Mouse (Mus musculus): ENCODE results near the gene Rgl2. TPM values are rescaled to one million over a fixed set of nuclear protein-coding genes. Genes with fewer than 3 reads are reported as not detected.
"Not testable (repeated sequence)": the region's sequence is repeated elsewhere in the genome, so short reads cannot be mapped to it uniquely, and the experiment has no call there.

Rgl2 gene
- polyA plus RNA-seq, 1 experiment from 2014 or later: 60.9 TPM

- no peak overlapping the region for H3K9ac ChIP-seq
- no peaks in the 10 kb centered on the region for H3K9me3 ChIP-seq
- no peak for ATAC-seq (replicated peaks)
- no peaks in the 10 kb centered on the region for H3K27me3 ChIP-seq (replicated peaks)
- no peak overlapping the region for H3K4me2 ChIP-seq
- no peaks in the 10 kb centered on the region for H3K36me3 ChIP-seq (replicated peaks)
- H3K4me1 ChIP-seq: no peaks in the 10 kb centered on the region
- no peak overlapping the region for H3K27ac ChIP-seq
- WGBS: 83% methylated on average over 4 of the region's 4 CpGs
- H3K4me3 ChIP-seq: no peak overlapping the region
Observed at GRCm38 (mm10) chr17:33899642-33900041, 29.7 kb upstream of the Rgl2 start.

GRCm38 (mm10) chr17:33900281-33900988 is 28.9 kb upstream of the Rgl2 start:
- no peak overlapping the region for H3K9ac ChIP-seq
- H3K36me3 ChIP-seq (replicated peaks): no peaks in the 10 kb centered on the region
- no peak overlapping the region for H3K27ac ChIP-seq
- no peaks in the 10 kb centered on the region for H3K9me3 ChIP-seq
- H3K4me2 ChIP-seq: no peak overlapping the region
- H3K4me1 ChIP-seq: no peaks in the 10 kb centered on the region
- H3K27me3 ChIP-seq (replicated peaks): no peaks in the 10 kb centered on the region
- no peak overlapping the region for H3K4me3 ChIP-seq
- 75% methylated on average over 7 of the region's 7 CpGs for WGBS
- ATAC-seq (replicated peaks): no peak

GRCm38 (mm10) chr17:33900989-33901314 is 28.4 kb upstream of the Rgl2 start:
- H3K27me3 ChIP-seq (replicated peaks): no peaks in the 10 kb centered on the region
- no peak for ATAC-seq (replicated peaks)
- no peak overlapping the region for H3K4me2 ChIP-seq
- 82% methylated on average over 4 of the region's 4 CpGs for WGBS
- H3K36me3 ChIP-seq (replicated peaks): no peaks in the 10 kb centered on the region
- H3K9ac ChIP-seq: no peak overlapping the region
- H3K4me1 ChIP-seq: no peaks in the 10 kb centered on the region
- no peak overlapping the region for H3K27ac ChIP-seq
- H3K4me3 ChIP-seq: no peak overlapping the region
- no peaks in the 10 kb centered on the region for H3K9me3 ChIP-seq

- no peak for ATAC-seq (replicated peaks)
- no peak overlapping the region for H3K4me2 ChIP-seq
- WGBS: 74% methylated on average over 4 of the region's 4 CpGs
Observed at GRCm38 (mm10) chr17:33901653-33902052, 27.7 kb upstream of the Rgl2 start.

GRCm38 (mm10) chr17:33902079-33902478 is 27.3 kb upstream of the Rgl2 start:
- Histone ChIP-seq H3K36me3 (replicated peaks) (no peaks in the 10 kb centered on the region), H3K4me3 (no peak overlapping the region), H3K27me3 (replicated peaks) (no peaks in the 10 kb centered on the region), H3K9me3 (no peaks in the 10 kb centered on the region), H3K4me2 (no peak overlapping the region), H3K27ac (no peak overlapping the region), H3K4me1 (no peaks in the 10 kb centered on the region), H3K9ac (no peak overlapping the region)
- WGBS: 75% methylated on average over 4 of the region's 4 CpGs
- ATAC-seq (replicated peaks): no peak

More at GRCm38 (mm10) chr17:33901653-33902052, 27.7 kb upstream of the Rgl2 start:
- H3K27me3 ChIP-seq (replicated peaks): no peaks in the 10 kb centered on the region
- H3K4me1 ChIP-seq: no peaks in the 10 kb centered on the region
- no peak overlapping the region for H3K27ac ChIP-seq
- no peaks in the 10 kb centered on the region for H3K36me3 ChIP-seq (replicated peaks)
- no peaks in the 10 kb centered on the region for H3K9me3 ChIP-seq
- H3K9ac ChIP-seq: no peak overlapping the region
- no peak overlapping the region for H3K4me3 ChIP-seq

DNA sequence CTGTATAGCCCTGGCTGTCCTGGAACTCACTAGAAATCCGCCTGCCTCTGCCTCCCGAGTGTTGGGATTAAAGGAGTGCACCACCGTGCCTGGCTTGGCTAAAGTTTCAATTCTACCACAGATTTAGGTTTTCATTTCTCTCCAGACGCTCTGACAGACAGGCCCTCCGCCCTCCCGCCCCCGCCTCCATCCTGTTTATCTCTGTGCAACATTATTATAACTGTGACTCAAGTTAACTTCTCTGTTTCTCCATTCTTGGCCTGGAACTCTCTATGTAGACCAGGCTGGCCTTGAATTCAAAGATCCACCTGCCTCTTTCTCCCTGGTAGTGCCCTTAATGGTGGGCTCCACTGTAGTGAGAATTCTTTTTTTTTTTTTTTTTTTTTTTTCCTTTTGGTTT is 26.9 kb upstream of the Rgl2 start:
- no peak overlapping the region for H3K4me2 ChIP-seq
- WGBS: 84% methylated on average over 7 of the region's 7 CpGs
- H3K27me3 ChIP-seq (replicated peaks): no peaks in the 10 kb centered on the region
- no peak for ATAC-seq (replicated peaks)
- H3K9me3 ChIP-seq: no peaks in the 10 kb centered on the region
- H3K4me3 ChIP-seq: no peak overlapping the region
- H3K4me1 ChIP-seq: no peaks in the 10 kb centered on the region; the same call in 1 of the 2 replicates
- no peak overlapping the region for H3K27ac ChIP-seq
- H3K36me3 ChIP-seq (replicated peaks): no peaks in the 10 kb centered on the region
- H3K9ac ChIP-seq: no peak overlapping the region

DNA sequence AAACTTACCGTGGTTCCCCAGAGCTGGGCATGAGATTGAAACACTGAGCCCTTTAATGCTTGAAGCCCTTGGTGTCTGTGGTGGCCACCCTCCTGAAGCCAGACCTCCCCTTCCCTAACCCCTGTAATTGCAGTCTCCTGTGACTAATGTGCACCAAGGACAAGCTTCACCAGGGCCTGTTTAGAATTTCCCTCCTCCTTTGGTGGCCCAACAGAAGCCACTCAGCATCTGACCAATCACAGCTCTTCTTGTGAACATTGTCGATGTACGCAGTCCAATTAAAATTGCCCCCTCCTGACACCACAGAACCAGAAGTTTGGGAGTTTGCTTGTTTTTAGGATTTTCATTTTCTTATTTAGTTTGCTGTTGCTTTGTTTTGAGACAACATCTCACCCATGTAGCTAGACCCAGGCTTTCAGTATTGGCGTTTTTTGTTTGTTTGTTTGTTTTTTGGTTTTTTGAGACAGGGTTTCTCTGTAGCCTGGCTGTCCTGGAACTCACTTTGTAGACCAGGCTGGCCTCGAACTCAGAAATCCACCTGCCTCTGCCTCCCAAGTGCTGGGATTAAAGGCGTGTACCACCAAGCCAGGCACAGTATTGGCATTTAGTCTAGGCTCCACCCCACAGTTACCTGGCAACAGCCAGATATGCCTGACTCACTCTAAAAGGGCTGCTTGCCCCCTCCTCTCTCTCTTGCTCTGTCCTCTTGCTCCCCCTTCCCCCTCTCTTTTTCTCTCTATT is 25.3 kb upstream of the Rgl2 start:
- H3K4me2 ChIP-seq; H3K4me1 ChIP-seq; H3K27ac ChIP-seq; H3K36me3 ChIP-seq (replicated peaks); ATAC-seq (replicated peaks); H3K9me3 ChIP-seq; H3K9ac ChIP-seq; H3K4me3 ChIP-seq; H3K27me3 ChIP-seq (replicated peaks): not testable (repeated sequence)
- 74% methylated on average over 6 of the region's 6 CpGs for WGBS

GRCm38 (mm10) chr17:33904835-33905234 is 24.5 kb upstream of the Rgl2 start, which contains the start of gene Platr17:
TSS of gene Platr17 (plus strand) at chr17:33905135.
- not testable (repeated sequence) for H3K4me2 ChIP-seq; H3K27me3 ChIP-seq (replicated peaks); H3K27ac ChIP-seq; H3K4me3 ChIP-seq; H3K9me3 ChIP-seq; H3K36me3 ChIP-seq (replicated peaks); ATAC-seq (replicated peaks); H3K4me1 ChIP-seq; H3K9ac ChIP-seq
- WGBS: 36% methylated on average over 3 of the region's 4 CpGs

DNA sequence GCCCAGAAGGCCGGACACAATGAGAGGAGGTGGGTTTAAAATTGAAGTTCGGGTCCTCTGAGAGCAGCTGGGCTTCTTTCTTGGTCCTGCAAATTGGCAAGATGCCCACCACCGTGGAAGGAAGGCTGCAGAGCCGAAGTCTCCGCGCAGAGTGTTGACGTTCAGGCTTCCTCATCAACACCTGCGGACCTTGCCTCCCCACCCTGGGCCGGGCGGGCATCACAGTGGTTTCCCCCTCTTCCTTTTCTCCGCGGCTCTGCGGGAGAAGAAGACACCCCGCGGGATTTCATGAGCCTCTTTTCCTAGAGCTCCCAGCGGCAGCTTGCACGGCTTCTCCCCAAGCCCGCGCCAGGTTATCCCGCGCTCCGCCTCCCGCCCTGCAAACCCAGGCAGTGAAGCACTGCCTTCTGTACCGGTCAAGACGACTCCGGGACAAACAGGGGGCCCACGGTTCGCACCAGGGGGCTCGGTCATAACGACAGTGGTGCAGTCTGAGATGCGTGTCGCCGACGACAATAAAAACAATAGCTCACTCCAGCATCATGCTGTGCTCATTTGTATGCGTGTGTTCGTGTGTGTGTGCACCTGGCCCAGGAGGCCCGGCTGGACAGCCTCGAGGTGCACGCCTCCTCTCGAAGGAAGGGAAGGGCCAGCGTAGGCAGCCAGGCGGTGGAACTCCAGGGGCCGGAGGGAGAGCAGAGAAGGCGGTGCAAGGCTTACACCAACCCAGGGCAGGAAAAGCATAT is 20.8 kb upstream of the Rgl2 start:
- peak overlapping the region; percentile 86 for H3K27ac ChIP-seq
- peak overlapping the region; percentile 70 for H3K4me3 ChIP-seq
- peak; percentile 16 for ATAC-seq (replicated peaks)
- H3K27me3 ChIP-seq (replicated peaks): no peaks in the 10 kb centered on the region
- H3K4me1 ChIP-seq: peaks cover 24% of the 10 kb centered on the region
- WGBS: under 1% methylated on average over 42 of the region's 44 CpGs
- peak overlapping the region; percentile 93 for H3K4me2 ChIP-seq
- H3K9me3 ChIP-seq: no peaks in the 10 kb centered on the region
- H3K9ac ChIP-seq: peak overlapping the region; percentile 82
- peaks cover 8% of the 10 kb centered on the region for H3K36me3 ChIP-seq (replicated peaks)

DNA sequence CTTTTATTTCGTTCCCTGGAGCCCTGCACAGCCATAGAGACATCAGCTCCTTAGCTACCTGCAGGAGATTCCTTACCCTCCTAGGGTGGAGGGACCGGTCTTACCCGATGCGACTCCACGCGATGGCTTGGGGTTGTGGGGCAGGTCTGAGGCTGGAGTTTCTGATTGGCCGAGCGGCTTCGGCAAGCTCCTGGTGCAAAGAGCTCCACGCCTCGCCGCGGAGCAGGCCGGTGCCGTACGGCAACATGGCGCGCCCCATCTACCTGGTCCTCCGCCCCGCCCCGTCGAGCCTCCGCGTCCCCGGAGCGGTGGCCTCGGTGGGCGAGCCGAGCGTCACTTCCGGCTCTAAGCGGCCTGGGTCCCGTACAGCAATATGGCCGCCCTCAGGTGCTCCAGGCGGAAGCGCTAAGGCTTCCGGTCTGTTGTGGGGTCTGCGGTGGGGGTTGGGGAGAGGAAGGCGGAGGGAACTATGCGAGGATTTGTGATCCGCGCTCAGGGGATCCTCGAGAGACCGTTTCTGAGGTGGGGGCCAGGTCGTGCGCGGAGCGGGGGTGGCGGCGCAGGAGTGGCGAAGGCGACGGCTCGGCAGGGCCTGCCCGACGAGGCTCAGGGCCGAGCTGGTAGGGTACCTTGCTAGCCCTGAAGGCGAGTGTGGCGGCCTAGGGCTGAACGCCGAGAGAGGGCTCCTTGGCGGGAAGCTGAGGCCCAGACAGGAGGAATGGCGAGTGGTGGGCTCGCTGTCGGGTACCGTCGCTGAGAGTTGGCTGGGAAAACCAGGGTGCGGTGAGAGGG is 20.1 kb upstream of the Rgl2 start, which contains the start of gene Daxx:
Gene Daxx (plus strand): TSS at position 338 of the 792 bp plus-strand sequence.
- Histone ChIP-seq H3K27ac (peak within 1 kb of the TSS; percentile 86), H3K4me3 (peak within 1 kb of the TSS; percentile 70), H3K4me2 (peak within 1 kb of the TSS; percentile 93), H3K9me3 (no peaks in the 10 kb centered on the region), H3K27me3 (replicated peaks) (no peaks in the 10 kb centered on the region), H3K9ac (peak within 1 kb of the TSS; percentile 82), H3K4me1 (peaks cover 24% of the 10 kb centered on the region), H3K36me3 (replicated peaks) (peaks cover 16% of the 10 kb centered on the region)
- WGBS: under 1% methylated on average over 68 of the region's 68 CpGs
- peak; percentile 97 for ATAC-seq (replicated peaks)

DNA sequence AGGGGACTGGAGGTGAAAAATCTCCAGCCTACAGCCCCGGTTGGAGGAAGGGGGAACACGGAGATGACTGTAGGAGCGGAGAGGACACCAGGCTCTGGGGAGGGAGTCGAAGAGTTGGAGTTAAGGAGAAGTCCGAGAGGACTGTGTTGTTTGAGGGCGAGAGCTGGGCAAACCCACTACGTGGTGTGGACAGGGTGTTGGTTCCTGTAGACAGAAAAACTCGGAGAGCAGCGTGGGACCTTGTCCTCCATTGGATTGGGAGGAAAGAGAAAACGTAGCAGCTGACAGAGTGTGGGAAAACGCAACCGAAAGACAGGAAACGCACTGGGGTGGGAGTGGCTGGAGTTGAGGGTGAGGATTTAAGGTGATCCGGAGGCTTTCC is 19.5 kb upstream of the Rgl2 start:
- no peaks in the 10 kb centered on the region for H3K27me3 ChIP-seq (replicated peaks)
- under 1% methylated on average over 14 of the region's 14 CpGs for WGBS
- no peak for ATAC-seq (replicated peaks)

More for the DNA sequence above, 19.5 kb upstream of the Rgl2 start:
- peaks cover 27% of the 10 kb centered on the region for H3K4me1 ChIP-seq
- H3K27ac ChIP-seq: peak overlapping the region; percentile 86
- H3K4me3 ChIP-seq: peak overlapping the region; percentile 70
- peaks cover 18% of the 10 kb centered on the region for H3K36me3 ChIP-seq (replicated peaks)
- H3K9me3 ChIP-seq: no peaks in the 10 kb centered on the region
- peak overlapping the region; percentile 93 for H3K4me2 ChIP-seq
- H3K9ac ChIP-seq: peak overlapping the region; percentile 82

Measured in midbrain, embryonic 15.5 days (tissue).